Mouse (Mus musculus) stomach, postnatal 0 days (tissue): Measurements from ENCODE around the gene Vps13a.

Experiments
- CTCF ChIP-seq: IDR thresholded peaks from 2 replicates; pipeline ENCODE4 v1.5.1; 2016; ENCODE audit warnings: antibody characterized with exemption, low read depth, mild to moderate bottlenecking, moderate library complexity
- EP300 ChIP-seq: optimal IDR thresholded peaks from 2 replicates; pipeline ENCODE3; 2016; ENCODE audit warnings: antibody characterized with exemption

GRCm38 (mm10) chr19:16814848-16815247 is 34.1 kb upstream of the Vps13a start:
- TF ChIP-seq CTCF = no peak
- TF ChIP-seq EP300 = no peak
